Mouse (Mus musculus) embryonic stem cell, embryonic (primary cell): Measurements from ENCODE around the gene Atg2a.

Source experiments
- CTCF ChIA-PET, 4 experiments: fragments of 300-600 bp in 2 of 4; fragments of 350-600 bp in 2 of 4; sonication (Branson Sonifier 250); formaldehyde crosslinking; loops; one replicate each; lab custom pipeline; 2022; ENCODE audit warnings: inconsistent platforms in 2 of 4; lab: Charles Lee
- POLR2A ChIA-PET, 4 experiments: fragments of 300-600 bp in 2 of 4; fragments of 350-600 bp in 2 of 4; sonication (Branson Sonifier 250); formaldehyde crosslinking; loops; one replicate each; lab custom pipeline; 2022; ENCODE audit warnings: antibody characterized with exemption in 4 of 4, inconsistent platforms in 1 of 4; lab: Charles Lee

Atg2a gene

GRCm38 (mm10) chr19:6288236-6288894 lies 46.9 kb downstream of the Atg2a start:
- CTCF ChIA-PET: interaction anchor here in 2 of 4 experiments (0.6 to 4.5 kb wide), 7 partner anchors 11 to 213 kb away, joined by 3 to 37 read pairs (median 3); partner anchors contain the start of genes Cdc42bpg (in 1 of the 2) and Ehd1 (in 1 of the 2)
- POLR2A ChIA-PET: interaction anchor here in 3 of 4 experiments (0.6 to 34.9 kb wide), 11 partner anchors 7 to 683 kb away, joined by 3 to 829 read pairs (median 6); partner anchors contain the start of genes Ehd1 (in 3 of the 3), Cdc42bpg (in 1 of the 3), Men1 (in 1 of the 3) and Sac3d1 (in 1 of the 3)

GRCm38 (mm10) chr19:6289696-6290238 lies 48.3 kb downstream of the Atg2a start:
- CTCF ChIA-PET: interaction anchor here in 3 of 4 experiments (0.9 to 2.9 kb wide), 8 partner anchors 10 to 50 kb away, joined by 3 to 17 read pairs (median 4); partner anchors contain the start of genes Cdc42bpg (in 1 of the 3) and Ehd1 (in 1 of the 3)

GRCm38 (mm10) chr19:6290720-6291116 lies 49.2 kb downstream of the Atg2a start:
- CTCF ChIA-PET: interaction anchor here (0.7 to 2.9 kb wide), 16 partner anchors 8 to 41 kb away, joined by 3 to 17 read pairs (median 4); partner anchors contain the start of genes Cdc42bpg (in 2 of the 4) and Ehd1 (in 1 of the 4)
- POLR2A ChIA-PET: interaction anchor here (0.6 to 34.9 kb wide), 24 partner anchors 5 to 449 kb away, joined by 3 to 829 read pairs (median 5); partner anchors contain the start of genes Ehd1 (in 3 of the 4), Atg2a (in 2 of the 4), Cdc42bpg (in 2 of the 4) and Frmd8 (in 1 of the 4)

More at GRCm38 (mm10) chr19:6289696-6290238, 48.3 kb downstream of the Atg2a start:
- POLR2A ChIA-PET: interaction anchor here in 3 of 4 experiments (0.7 to 34.9 kb wide), 10 partner anchors 6 to 448 kb away, joined by 3 to 829 read pairs (median 8); partner anchors contain the start of genes Ehd1 (in 2 of the 3) and Sf1 (in 1 of the 3)

- CTCF ChIA-PET: interaction anchor here (0.6 to 2.9 kb wide), 18 partner anchors 8 to 40 kb away, joined by 3 to 17 read pairs (median 4); partner anchors contain the start of genes Cdc42bpg (in 2 of the 4) and Ehd1 (in 1 of the 4)
- POLR2A ChIA-PET: interaction anchor here (0.6 to 34.9 kb wide), 32 partner anchors 5 to 448 kb away, joined by 3 to 829 read pairs (median 5); partner anchors contain the start of genes Ehd1 (in 3 of the 4), Atg2a (in 2 of the 4), Cdc42bpg (in 2 of the 4) and Arl2 (in 1 of the 4)
Observed at GRCm38 (mm10) chr19:6291117-6291781, 49.8 kb downstream of the Atg2a start.

- CTCF ChIA-PET: interaction anchor here in 2 of 4 experiments (1.1 to 2.9 kb wide), 6 partner anchors 11 to 39 kb away, joined by 4 to 17 read pairs (median 8); partner anchors contain the start of gene Ehd1 (in 1 of the 2)
Observed at GRCm38 (mm10) chr19:6292262-6292661, 50.8 kb downstream of the Atg2a start.

GRCm38 (mm10) chr19:6294301-6294700 lies 52.8 kb downstream of the Atg2a start:
- CTCF ChIA-PET: interaction anchor here in 2 of 4 experiments (0.7 to 2.4 kb wide), 9 partner anchors 10 to 46 kb away, joined by 3 to 5 read pairs (median 4); partner anchors contain the start of genes Cdc42bpg (in 2 of the 2), Ehd1 (in 2 of the 2) and Map4k2 (in 1 of the 2)
- POLR2A ChIA-PET: interaction anchor here in 2 of 4 experiments (0.6 to 34.9 kb wide), 9 partner anchors 1 to 264 kb away, joined by 3 to 829 read pairs (median 6); partner anchors contain the start of genes Ehd1 (in 2 of the 2) and Sf1 (in 1 of the 2)

More at GRCm38 (mm10) chr19:6292262-6292661, 50.8 kb downstream of the Atg2a start:
- POLR2A ChIA-PET: interaction anchor here in 3 of 4 experiments (0.6 to 34.9 kb wide), 17 partner anchors 4 to 290 kb away, joined by 3 to 829 read pairs (median 6); partner anchors contain the start of genes Ehd1 (in 3 of the 3), Arl2 (in 1 of the 3), Sf1 (in 1 of the 3) and Snx15 (in 1 of the 3)

GRCm38 (mm10) chr19:6296551-6297210 lies 55.2 kb downstream of the Atg2a start:
- ChIA-PET POLR2A (interaction anchor here in 3 of 4 experiments (0.6 to 20.4 kb wide), 17 partner anchors 10 to 229 kb away, joined by 3 to 829 read pairs (median 4); partner anchors contain the start of genes Cdc42bpg (in 2 of the 3), Ehd1 (in 2 of the 3), Atg2a (in 1 of the 3) and Map4k2 (in 1 of the 3)), CTCF (interaction anchor here in 3 of 4 experiments (0.5 to 3.2 kb wide), 8 partner anchors 10 to 77 kb away, joined by 3 to 14 read pairs (median 6); partner anchors contain the start of genes Cdc42bpg (in 2 of the 3), Ehd1 (in 2 of the 3) and Men1 (in 1 of the 3))

- POLR2A ChIA-PET: interaction anchor here in 3 of 4 experiments (0.6 to 20.4 kb wide), 26 partner anchors 9 to 342 kb away, joined by 3 to 829 read pairs (median 4); partner anchors contain the start of genes Ehd1 (in 2 of the 3), Atg2a (in 1 of the 3), Cdc42bpg (in 1 of the 3) and Map4k2 (in 1 of the 3)
- CTCF ChIA-PET: interaction anchor here (0.6 to 3.2 kb wide), 14 partner anchors 9 to 78 kb away, joined by 3 to 14 read pairs (median 4); partner anchors contain the start of genes Cdc42bpg (in 3 of the 4), Ehd1 (in 3 of the 4) and Men1 (in 1 of the 4)
Observed at GRCm38 (mm10) chr19:6297641-6298040, 56.2 kb downstream of the Atg2a start.

- CTCF ChIA-PET: interaction anchor here in 2 of 4 experiments (0.6 to 7.0 kb wide), 4 partner anchors 8 to 424 kb away, joined by 3 to 63 read pairs (median 4); partner anchors contain the start of gene Frmd8 (in 1 of the 2)
Observed at GRCm38 (mm10) chr19:6299003-6299402, 57.5 kb downstream of the Atg2a start.

GRCm38 (mm10) chr19:6299450-6300267 lies 58.2 kb downstream of the Atg2a start:
- POLR2A ChIA-PET: interaction anchor here (0.6 to 20.4 kb wide), 31 partner anchors 8 to 273 kb away, joined by 3 to 829 read pairs (median 4); partner anchors contain the start of genes Ehd1 (in 3 of the 4), Map4k2 (in 2 of the 4), Arl2 (in 1 of the 4) and Cdca5 (in 1 of the 4)
- CTCF ChIA-PET: interaction anchor here in 3 of 4 experiments (0.6 to 7.0 kb wide), 10 partner anchors 9 to 677 kb away, joined by 3 to 63 read pairs (median 6); partner anchors contain the start of genes Ehd1 (in 2 of the 3) and Frmd8 (in 1 of the 3)

More at GRCm38 (mm10) chr19:6299003-6299402, 57.5 kb downstream of the Atg2a start:
- POLR2A ChIA-PET: interaction anchor here in 3 of 4 experiments (0.6 to 20.4 kb wide), 17 partner anchors 7 to 272 kb away, joined by 3 to 829 read pairs (median 4); partner anchors contain the start of genes Ehd1 (in 2 of the 3), Arl2 (in 1 of the 3), Cdca5 (in 1 of the 3) and Snx15 (in 1 of the 3)

GRCm38 (mm10) chr19:6300402-6300841 lies 59.0 kb downstream of the Atg2a start:
- POLR2A ChIA-PET: interaction anchor here (0.6 to 20.4 kb wide), 24 partner anchors 9 to 644 kb away, joined by 3 to 829 read pairs (median 4); partner anchors contain the start of genes Ehd1 (in 3 of the 4), Map4k2 (in 2 of the 4), Men1 (in 1 of the 4) and Sac3d1 (in 1 of the 4)
- CTCF ChIA-PET: interaction anchor here in 3 of 4 experiments (0.6 to 7.0 kb wide), 9 partner anchors 23 to 678 kb away, joined by 3 to 63 read pairs (median 6); partner anchors contain the start of gene Ehd1 (in 2 of the 3)

GRCm38 (mm10) chr19:6302114-6302513 lies 60.6 kb downstream of the Atg2a start:
- CTCF ChIA-PET: interaction anchor here in 3 of 4 experiments (0.6 to 7.0 kb wide), 12 partner anchors 10 to 66 kb away, joined by 3 to 66 read pairs (median 7); partner anchors contain the start of genes Ehd1 (in 1 of the 3) and Ppp2r5b (in 1 of the 3)

GRCm38 (mm10) chr19:6302522-6302921 lies 61.1 kb downstream of the Atg2a start:
- CTCF ChIA-PET: interaction anchor here in 3 of 4 experiments (0.8 to 7.0 kb wide), 12 partner anchors 11 to 67 kb away, joined by 3 to 66 read pairs (median 7); partner anchors contain the start of genes Ehd1 (in 1 of the 3) and Ppp2r5b (in 1 of the 3)
- POLR2A ChIA-PET: interaction anchor here in 3 of 4 experiments (0.7 to 20.4 kb wide), 22 partner anchors 11 to 516 kb away, joined by 3 to 829 read pairs (median 6); partner anchors contain the start of genes Ehd1 (in 3 of the 3), Capn1 (in 1 of the 3), Cdca5 (in 1 of the 3) and Men1 (in 1 of the 3)

More at GRCm38 (mm10) chr19:6302114-6302513, 60.6 kb downstream of the Atg2a start:
- POLR2A ChIA-PET: interaction anchor here in 3 of 4 experiments (1.0 to 20.4 kb wide), 14 partner anchors 10 to 515 kb away, joined by 3 to 829 read pairs (median 8); partner anchors contain the start of genes Ehd1 (in 3 of the 3) and Men1 (in 1 of the 3)
